Mouse (Mus musculus): ENCODE data around the gene Cfap43.

Cfap43 gene

DNA sequence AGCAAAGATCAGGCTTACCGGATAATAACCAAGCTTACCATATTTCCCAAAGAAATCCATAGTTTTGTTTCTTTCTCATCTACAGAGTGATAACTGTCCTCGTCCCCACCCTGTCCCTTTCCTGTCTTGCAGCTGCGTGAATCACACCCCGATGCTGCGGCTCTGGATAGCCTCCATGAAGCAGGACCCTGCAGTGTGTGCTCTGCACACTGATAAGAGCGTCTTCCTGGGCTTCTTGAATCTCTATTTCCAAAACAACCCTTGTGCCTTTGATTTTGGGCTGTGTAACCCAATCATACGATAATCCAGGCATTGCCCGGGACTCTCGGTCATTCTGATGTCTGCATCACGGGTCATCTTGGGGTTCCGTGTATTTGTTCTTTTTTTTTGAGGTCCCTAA lies 33.2 kb downstream of the Cfap43 start:
- in situ Hi-C loops (cut with MboI, MseI), result no loop called here

DNA sequence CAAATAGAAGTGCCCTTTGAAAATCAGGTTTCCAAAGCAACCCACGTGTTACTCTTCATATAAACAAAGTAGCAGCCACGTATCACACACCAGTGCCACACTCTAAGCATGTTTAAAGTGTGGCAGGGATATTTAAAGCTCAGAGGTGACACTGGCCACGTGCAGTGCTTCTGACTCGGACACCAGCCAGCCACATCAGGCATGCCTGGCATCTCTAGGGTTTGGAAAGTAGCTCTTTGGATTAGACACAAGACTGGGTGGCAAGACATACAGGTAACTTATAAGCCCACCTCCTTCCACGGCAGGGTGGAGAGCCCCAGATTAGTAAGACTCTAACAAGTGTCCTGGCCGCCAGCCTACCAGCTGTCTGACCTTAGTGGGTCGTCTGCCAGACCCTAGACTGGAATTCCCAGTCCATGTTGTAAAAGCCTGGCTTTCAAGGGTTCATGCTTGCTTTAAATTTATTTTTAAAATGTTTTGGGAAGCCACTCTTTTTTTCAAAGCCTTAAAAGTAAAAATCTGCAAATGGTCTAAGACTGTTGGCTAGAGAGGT lies 33.8 kb downstream of the Cfap43 start:
- in situ Hi-C loops (cut with MboI, MseI), result no loop called here

DNA sequence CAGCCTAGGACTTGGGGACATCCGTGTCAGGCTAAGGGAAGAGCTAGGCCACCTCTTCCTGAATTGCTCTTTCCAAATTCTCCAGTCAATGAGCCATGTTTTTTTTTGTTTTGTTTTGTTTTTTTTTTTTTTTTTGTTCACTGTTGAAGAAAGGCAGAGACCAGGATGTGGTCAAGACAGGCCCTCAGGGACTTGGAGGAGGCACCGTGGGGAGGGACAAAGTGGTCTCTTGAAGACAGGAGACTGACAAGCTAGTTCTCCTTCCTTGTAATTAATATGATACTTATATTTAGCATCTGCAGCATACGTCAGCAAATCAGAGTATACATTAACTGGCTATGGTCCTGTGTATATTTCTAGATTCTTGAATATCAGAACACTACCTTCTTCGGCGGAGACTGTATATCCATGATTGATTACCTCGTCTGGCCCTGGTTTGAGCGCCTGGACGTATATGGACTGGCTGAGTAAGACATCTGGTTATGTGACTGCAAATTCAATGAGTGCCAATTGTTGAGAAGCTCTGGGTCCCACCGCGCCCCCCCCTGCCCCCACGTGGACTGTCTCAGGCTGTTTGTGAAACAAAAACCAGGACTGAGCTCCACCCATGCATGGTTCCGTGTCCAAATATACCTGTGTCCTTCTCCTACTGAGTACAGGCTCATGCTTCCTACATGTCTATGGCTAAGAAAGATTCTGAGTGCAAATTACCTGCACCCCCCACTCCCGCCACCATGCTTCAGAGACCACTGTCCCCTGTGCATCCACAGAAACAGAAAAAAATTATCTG lies 34.6 kb downstream of the Cfap43 start:
- in situ Hi-C loops (cut with MboI, MseI), result loop anchor here (5.0 kb wide), 1 partner anchor 43 kb away; no protein-coding TSS in a partner anchor

DNA sequence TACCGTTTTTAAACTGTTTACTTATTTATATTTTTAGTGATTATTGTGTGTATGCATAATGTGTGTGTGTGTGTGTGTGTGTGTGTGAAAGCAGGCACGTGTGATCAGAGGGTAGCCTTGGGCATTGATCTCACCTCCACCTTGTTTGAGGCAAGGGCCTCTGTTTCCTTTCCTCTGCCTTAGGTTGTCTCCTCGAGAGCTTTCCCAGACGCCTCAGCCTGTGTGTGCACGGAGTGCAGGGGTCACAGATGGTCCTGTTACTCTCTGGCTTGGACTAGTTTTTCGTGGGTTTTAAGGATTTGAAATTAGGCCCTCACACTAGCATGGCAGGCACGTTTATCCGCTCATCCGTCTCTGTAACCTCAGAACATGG lies 36.2 kb downstream of the Cfap43 start:
- in situ Hi-C loops (cut with MboI, MseI), result loop anchor here (5.0 kb wide), 1 partner anchor 44 kb away; no protein-coding TSS in a partner anchor

DNA sequence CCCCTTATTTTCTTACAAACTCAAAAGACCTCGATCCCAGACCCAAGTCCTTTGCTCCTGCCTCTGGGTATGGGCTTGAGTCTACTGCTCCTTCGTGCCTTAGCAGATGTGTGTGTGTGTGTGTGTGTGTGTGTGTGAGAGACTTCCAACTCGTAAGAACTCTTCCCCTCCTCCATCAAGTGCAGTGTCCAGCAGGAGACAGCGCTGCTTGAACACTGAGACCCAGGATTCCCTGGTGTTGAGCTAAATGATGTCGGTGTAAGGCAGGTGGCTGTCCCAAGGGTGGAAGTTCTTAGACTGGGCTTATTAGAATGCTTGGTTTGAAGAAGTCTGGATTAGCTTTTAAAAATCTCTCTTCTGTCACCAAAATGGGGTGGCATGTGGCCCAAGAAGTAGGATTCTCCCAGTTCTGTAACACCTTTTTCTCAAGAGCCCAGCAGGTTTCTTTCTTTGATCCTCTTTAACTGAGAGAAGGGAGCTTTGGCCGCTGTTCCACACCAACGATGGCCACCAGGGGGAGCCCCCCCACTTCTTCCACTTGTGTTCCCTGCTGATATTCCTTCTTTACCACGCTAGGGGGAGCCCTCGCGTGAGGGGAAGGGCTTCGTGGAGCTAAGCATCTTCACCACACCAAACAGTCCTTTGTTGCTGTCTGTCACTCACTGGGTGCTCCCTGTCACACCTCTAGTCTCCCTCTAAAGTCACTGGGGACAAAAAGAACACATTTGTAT lies 36.8 kb downstream of the Cfap43 start:
- in situ Hi-C loops (cut with MboI, MseI), result loop anchor here (5.0 kb wide), 1 partner anchor 45 kb away; no protein-coding TSS in a partner anchor

DNA sequence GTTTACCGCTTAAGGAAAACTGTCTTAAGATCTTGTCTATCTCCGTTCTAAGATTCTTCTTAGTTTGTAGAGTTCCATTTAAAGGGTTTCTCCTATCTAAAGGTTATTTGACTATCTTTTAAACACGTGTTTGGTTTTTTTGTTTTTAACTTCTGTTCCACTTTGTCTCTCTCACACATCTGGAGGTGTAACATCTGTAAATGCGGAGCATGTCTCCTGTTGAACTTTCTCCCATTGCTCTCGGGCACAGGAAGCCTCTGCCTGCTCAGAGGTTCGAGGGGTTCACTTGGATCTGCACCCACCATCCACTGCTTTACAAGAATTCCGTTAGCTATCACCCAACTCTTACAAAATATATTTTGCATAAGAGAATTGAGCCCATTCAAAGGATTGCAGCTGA lies 37.5 kb downstream of the Cfap43 start:
- in situ Hi-C loops (cut with MboI, MseI), result loop anchor here (5.0 kb wide), 1 partner anchor 46 kb away; no protein-coding TSS in a partner anchor

DNA sequence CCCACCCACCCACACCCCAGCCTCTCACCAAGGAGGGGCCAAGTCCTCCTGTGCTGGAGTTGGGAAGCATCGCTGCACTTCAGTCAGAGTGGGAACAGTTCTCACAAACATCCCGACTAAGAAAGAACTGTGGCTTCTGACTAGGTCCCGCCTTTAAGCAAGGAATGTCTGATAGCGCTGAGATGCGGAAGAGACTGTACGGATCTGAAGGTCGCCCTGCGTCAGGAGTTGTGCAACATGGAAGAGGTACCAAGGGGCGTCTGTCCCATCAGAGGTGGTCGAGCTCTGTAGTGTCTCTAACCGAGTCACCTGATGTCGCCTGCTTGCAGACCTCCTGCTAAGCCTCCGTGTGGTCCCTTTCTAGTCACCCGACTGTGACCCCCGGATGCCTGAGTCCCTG lies 42.8 kb downstream of the Cfap43 start:
- in situ Hi-C loops (cut with MboI, MseI), result no loop called here

DNA sequence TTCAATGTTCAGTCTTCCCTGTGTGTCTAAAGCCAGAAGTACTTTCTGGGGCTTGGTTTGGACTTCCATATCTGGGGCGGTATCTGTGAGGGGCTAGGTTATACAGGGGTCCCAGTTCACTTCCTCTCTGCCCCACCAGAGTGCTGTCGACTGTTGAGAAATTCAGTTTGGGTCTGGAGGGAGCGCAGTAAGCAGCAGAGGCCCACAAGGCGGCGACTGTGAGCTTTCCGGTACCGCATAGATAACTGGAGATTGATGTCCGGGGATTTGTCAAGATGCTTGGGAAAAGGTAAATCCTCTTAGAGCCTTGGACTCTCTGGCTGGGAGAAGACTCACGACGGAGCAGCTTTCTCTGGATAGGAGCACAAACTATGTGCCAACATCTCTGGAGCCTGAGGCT lies 47.6 kb downstream of the Cfap43 start:
- in situ Hi-C loops (cut with MboI, MseI), result no loop called here

DNA sequence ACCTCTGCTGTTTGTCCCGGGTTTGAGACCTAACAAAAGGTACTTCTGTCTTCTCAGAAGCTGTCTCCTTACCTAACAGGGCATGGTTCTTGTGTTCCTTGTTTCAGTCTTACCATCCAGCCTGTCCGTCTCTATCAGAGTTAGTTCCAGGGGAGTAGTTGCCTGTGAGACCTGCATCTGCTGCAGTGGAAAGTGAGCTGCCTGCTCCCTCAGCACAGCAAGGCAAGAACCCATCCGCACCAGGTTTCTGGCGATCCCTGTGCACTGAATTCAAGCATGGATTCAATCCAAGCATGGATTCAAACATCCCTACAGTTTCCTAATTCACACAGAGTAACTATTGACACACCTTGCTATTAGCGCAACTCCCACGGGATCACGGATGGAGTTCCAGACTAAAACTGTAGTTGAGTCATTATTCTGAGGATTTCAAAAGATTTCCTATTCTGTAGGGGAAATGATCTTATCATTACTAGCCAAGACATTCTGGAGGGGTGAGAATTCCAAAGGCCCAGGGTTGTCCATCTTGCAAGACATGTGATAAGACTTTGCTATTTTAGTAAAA lies 48.9 kb downstream of the Cfap43 start:
- in situ Hi-C loops (cut with MboI, MseI), result no loop called here

DNA sequence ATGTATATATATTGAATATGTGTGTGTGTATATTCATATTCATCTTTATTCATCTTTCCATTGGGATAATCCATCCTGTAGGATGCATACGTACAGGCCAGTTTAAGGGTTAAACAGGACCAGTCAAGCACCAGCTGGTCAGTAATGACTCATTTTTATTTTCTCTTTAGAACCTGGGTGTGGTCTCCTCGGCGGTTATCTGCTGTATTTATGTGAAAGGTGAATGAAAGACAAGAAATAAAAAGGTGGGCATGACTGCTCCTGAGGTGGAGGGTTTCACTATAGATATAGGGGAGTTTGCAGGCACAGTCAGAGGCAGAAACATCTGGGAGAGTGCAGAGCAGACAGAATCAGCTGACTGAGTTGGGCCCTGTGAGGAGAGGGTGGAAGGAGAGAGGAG lies 49.6 kb downstream of the Cfap43 start:
- in situ Hi-C loops (cut with MboI, MseI), result no loop called here

DNA sequence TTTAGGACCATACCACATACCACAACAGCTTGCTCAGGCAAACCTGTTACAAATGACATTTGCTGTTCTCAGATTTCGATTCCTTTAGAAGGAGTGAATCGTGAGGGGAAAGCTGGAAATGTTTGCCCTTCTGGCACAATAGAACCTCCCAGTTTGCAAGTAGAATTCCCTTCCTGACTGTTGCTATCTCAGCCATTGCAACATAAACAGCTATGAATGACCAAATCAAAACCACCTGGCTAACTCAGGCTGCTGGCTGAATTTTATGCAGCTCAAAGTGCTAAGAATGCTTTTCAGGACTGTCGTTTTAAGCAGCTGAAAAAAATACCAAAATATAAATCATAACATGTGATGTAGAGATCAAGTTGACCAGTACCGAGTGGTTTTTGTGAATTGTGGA lies 50.1 kb downstream of the Cfap43 start:
- in situ Hi-C loops (cut with MboI, MseI), result no loop called here

DNA sequence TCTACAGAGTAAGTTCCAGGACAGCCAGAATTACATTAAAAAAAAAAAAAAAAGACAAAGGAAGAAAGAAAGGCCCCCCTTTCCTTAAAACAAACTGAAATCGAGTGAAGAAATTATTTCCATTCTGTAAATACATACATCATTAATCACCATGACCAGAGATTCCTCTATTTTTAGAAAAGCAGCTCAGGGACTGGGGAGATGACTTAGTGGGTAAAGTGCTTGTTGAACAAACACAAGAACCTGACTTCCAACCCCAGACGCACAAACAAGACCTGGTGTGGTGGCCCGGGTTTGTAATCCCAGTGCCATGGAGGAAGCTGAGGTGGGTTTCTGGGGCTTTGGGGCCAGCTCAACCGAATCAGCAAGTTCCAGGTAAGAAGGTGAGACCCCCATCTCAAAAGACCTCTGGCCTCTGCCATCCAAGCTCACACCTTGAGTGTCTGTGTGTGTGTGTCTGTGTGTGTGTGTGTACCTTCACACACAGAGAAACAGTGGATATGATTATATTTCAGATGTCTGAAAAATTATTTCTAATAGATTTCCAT lies 51.4 kb downstream of the Cfap43 start:
- in situ Hi-C loops (cut with MboI, MseI), result no loop called here

DNA sequence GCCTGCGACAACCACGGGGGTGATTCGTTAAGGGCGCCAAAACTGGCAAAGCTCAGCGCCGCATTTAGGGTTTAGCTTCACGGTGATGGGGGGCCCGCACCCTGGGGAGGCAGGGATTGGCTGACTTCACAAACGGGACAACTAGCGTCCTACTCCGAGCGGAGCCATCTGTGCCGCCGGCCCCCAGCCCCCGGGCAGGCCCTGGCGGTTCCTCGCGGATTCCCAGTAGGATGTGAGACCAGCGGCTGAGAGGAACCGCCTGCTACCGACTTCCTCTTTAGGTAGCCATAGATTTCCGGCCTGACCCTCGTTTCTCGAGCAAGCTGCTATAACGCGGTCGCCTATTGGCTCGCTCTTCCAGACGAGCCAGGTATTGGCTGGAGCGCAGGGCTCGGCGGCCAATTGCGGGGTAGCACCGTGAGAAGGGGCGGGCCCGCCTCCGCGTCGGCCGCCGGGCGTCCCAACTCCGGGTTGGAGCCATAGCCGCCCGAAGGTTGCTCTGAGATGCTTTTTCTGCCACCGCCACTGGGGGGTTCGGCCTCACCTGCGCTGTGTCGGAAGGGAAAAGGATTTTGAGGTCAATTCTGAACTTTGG lies 53.6 kb downstream of the Cfap43 start, which contains the start of gene Gsto2:
Gsto2 (plus strand) TSS at position 182 of the 595 bp plus-strand sequence.
- in situ Hi-C loops (cut with MboI, MseI), result no loop called here

DNA sequence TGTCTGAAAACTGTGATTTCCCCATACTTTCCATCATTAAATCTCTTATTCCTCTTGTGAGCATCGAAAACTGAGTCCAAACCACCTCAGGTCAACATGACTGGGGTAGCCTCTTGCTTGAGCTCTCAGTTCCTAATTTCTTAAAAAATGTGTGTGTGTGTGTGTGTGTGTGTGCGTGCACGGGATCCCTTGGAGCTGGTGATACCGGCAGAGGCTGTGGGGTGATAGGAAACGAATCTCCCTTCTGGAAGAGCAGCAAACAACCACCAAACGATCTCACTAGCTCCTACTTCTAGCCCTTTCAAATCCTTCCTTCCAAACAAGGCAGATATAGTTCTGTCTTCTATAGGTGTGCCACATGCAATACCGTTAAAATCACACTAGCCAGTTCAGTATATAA lies 54.4 kb downstream of the Cfap43 start:
- in situ Hi-C loops (cut with MboI, MseI), result no loop called here

DNA sequence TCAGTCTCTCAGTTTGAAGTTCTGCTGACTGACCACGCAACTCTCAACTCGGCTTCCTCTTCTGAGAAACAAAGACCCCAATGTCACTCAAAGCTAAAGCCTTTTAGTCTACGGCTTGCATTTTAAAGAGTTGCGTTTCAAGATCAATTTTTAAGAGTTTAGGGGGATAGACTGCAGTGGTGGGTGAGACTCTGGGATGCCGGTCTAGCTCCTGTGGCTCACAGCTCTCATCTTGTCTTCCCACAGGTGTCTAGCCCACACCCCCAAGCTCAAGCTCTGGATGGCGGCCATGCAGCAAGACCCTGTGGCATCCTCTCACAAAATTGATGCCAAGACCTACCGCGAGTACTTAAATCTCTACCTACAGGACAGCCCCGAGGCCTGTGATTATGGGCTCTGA lies 55.0 kb downstream of the Cfap43 start:
- in situ Hi-C loops (cut with MboI, MseI), result no loop called here

DNA sequence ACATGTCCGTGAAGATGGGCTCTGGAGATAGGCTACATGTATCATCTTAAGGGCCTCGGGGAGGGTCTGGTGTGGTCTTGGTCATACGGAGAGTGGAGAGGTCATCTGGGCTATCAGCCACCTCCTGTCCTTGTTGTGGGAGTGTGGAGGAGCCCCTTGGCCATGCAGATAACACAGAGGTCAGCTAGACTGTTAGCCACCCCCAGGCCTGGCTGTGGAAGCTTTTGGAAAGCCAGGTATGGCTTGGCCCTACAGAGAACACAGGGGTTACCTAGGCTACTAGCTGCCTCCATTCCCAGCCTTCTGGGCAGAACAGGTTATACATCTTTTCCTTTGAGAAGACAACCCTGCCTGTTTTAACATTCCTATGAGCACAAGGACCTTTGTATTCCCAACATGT lies 56.5 kb downstream of the Cfap43 start:
- in situ Hi-C loops (cut with MboI, MseI), result no loop called here

DNA sequence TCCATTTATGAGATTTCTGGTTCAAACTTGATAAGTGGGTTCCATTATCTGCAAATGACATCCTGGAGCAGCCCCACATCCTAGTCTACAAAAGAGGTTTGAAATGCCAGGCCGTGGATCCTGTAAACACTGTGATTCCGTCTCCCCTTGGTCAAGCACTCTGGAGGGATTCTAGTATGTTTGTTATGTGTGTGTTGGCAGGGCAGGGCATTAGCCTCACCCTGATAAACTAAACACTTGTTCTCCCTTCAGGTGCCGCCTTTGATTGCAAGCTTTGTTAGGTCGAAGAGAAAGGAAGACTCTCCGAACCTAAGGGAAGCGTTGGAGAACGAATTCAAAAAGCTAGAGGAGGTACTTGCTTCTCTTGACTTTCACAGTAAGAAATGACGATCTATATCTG lies 59.9 kb downstream of the Cfap43 start:
- in situ Hi-C loops (cut with MboI, MseI), result no loop called here

DNA sequence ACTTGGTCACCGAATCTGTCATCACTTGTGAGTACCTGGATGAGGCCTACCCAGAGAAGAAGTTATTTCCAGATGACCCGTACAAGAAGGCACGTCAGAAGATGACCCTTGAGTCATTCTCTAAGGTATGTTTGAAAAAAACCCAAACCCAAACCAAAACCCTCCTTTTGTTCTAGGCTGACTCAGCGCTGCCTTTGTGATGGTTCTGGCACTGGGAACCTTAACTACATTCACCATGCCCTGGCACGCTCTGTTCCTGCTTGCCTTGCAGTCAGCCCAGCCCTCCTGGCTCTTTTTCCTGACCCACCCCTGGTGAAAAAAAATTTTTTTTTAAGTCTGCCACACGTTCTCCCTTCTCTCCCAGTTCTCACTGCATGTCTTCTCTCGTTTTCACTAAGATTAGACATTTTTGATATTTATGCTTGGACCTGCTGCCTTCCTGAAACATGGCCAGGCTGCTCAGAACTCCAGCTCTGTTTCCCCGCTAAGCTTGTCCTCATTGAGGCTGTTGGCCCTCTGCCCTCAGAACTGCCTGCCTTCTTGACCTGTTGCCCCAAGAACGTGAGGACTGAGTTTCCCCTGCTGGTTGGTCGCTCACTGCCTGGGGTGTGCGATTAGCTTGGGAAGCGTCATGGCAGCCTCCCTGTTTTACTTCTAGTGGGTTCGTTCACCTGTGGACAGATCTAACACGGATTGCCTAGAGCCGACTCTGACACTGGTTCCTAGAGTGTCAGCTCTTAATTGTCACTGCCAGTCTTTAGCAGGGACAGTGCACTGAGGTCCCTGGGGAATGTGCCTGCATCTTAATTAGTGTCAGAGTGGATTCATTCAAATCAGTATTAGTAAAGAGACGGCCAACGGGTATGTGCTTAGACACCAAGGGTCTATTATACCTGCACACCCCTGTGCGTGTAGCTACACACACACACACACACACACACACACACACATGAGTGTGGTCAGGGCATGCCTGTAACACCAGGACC lies 60.8 kb downstream of the Cfap43 start:
- in situ Hi-C loops (cut with MboI, MseI), result no loop called here

DNA sequence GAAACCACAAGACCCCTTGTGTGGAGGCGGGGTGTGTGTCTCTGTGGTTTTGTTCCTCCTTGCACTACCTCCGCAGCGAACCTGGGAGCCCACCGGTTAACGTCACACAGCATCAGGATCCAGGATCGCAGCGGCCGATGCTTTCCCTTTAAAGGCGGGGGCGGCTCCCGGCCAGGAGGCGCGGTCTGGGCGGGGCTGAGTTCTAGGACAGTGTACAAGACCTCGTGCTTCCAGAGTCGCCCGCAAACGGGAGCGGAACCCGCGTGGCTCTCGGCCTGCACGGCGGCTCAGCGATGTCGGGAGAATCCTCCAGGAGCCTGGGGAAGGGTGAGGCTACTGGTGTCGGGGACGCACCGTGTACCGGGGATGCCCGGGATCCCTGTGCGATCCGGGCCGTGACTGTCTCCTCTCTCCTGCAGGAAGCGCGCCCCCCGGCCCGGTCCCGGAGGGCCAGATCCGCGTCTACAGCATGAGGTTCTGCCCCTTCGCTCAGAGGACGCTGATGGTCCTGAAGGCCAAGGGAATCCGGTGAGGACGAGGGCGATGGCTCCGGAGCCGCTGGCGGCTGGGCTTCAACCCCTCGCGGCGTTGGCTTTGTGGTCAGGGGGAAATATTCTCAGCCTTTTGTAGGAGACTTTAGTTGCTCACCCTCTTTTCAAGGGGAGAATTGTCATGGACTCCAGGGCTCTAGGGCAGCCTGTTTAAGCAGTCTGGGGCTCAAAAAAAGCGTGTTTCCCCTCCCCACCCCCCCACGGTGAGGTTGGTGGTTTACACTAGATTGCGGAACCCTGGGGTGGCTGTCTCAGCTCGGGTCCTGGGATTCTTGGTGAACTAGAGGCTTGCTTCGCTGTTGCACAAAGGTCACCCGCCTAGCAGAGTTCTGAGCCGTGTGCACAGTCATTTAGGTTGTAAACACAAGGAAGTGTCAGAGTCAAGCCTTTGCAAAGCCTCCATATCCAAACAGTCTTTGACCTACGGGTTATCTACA lies 64.0 kb downstream of the Cfap43 start, which contains the start of gene Gsto1:
Gsto1 (plus strand) TSS at position 175 of the 988 bp plus-strand sequence.
- in situ Hi-C loops (cut with MboI, MseI), result no loop called here
